Mouse (Mus musculus) MEL (cell line): ENCODE results near the gene Sik3. TPM values are rescaled to one million over a fixed set of nuclear protein-coding genes. Genes with fewer than 3 reads are reported as not detected.

Experiments used
- DNase-seq: peaks from one replicate; pipeline ENCODE4 v3.0.0; 2011; ENCODE audit warnings: low read depth, low spot score
- H3K27ac ChIP-seq: 2 replicates; pipeline ENCODE4 v1.5.1; 2012; ENCODE audit warnings: low read depth, mild to moderate bottlenecking, control low read depth, low read length, moderate library complexity; ENCODE audit not compliant: control insufficient read depth
- H3K27me3 ChIP-seq, 2 experiments: fragments of 150-350 bp in 1 of 2; sonication (generic) in 1 of 2; 2 replicates each; pipeline ENCODE4 v1.6.1; 2012; ENCODE audit warnings: low read length in 2 of 2, mild to moderate bottlenecking in 2 of 2, improper control_type of control experiment in 1 of 2, moderate library complexity in 1 of 2; ENCODE audit not compliant: insufficient read depth in 2 of 2, control insufficient read depth in 1 of 2
- H3K36me3 ChIP-seq, 2 experiments: 2 replicates each; pipeline ENCODE4 v1.6.1; 2012 to 2014; ENCODE audit warnings: low read length in 2 of 2, improper control_type of control experiment in 1 of 2, inconsistent platforms in 1 of 2, mild to moderate bottlenecking in 1 of 2; ENCODE audit not compliant: insufficient read depth in 2 of 2, control insufficient read depth in 1 of 2
- H3K4me1 ChIP-seq, 2 experiments: fragments of 150-350 bp in 1 of 2; sonication (generic) in 1 of 2; 2 replicates each; pipeline ENCODE4 v1.6.1; 2012; ENCODE audit warnings: low read length in 2 of 2, improper control_type of control experiment in 1 of 2, mild to moderate bottlenecking in 1 of 2; ENCODE audit not compliant: insufficient read depth in 2 of 2, control insufficient read depth in 1 of 2
- H3K4me3 ChIP-seq, 2 experiments: fragments of 150-350 bp in 1 of 2; sonication (generic) in 1 of 2; 2 replicates each; pipeline ENCODE4 v1.5.1; 2012; ENCODE audit warnings: low read depth in 2 of 2, low read length in 2 of 2, mild to moderate bottlenecking in 2 of 2, moderate library complexity in 2 of 2, control low read depth in 1 of 2, improper control_type of control experiment in 1 of 2; ENCODE audit not compliant: control insufficient read depth in 1 of 2, insufficient read depth in 1 of 2
- H3K79me2 ChIP-seq: 2 replicates; pipeline ENCODE4 v1.6.1; 2012; ENCODE audit warnings: mild to moderate bottlenecking, low read length, moderate library complexity; ENCODE audit not compliant: control insufficient read depth, poor library complexity, insufficient read depth
- H3K9ac ChIP-seq: 2 replicates; pipeline ENCODE4 v1.6.1; 2012; ENCODE audit warnings: low read depth, mild to moderate bottlenecking, control low read depth, low read length, moderate library complexity; ENCODE audit not compliant: control insufficient read depth, poor library complexity, severe bottlenecking
- H3K9me3 ChIP-seq: fragments of 150-350 bp; sonication (generic); replicated peaks from 2 replicates; pipeline ENCODE4 v1.6.1; 2012; ENCODE audit warnings: mild to moderate bottlenecking, low read length, improper control_type of control experiment, moderate library complexity; ENCODE audit not compliant: insufficient read depth
- BHLHE40 ChIP-seq: IDR thresholded peaks from 2 replicates; pipeline ENCODE4 v1.6.1; 2012; ENCODE audit warnings: low read depth, mild to moderate bottlenecking, inconsistent platforms, low read length, improper control_type of control experiment, borderline replicate concordance
- CHD1 ChIP-seq: IDR thresholded peaks from 2 replicates; pipeline ENCODE4 v1.6.1; 2012; ENCODE audit warnings: low read depth, mild to moderate bottlenecking, inconsistent platforms, low read length, improper control_type of control experiment
- CHD2 ChIP-seq: IDR thresholded peaks from 2 replicates; pipeline ENCODE4 v1.6.1; 2011; ENCODE audit warnings: low read length, improper control_type of control experiment
- CTCF ChIP-seq, 3 experiments: IDR thresholded peaks in 2 of 3; conservative IDR thresholded peaks in 1 of 3; 2 replicates each; pipeline ENCODE4 v1.5.1; 2011 to 2012; ENCODE audit warnings: low read length in 3 of 3, low read depth in 2 of 3, mild to moderate bottlenecking in 2 of 3, improper control_type of control experiment in 1 of 3, inconsistent platforms in 1 of 3, mixed read lengths in 1 of 3, moderate library complexity in 1 of 3; ENCODE audit not compliant: control insufficient read depth in 1 of 3, insufficient read depth in 1 of 3, poor library complexity in 1 of 3, severe bottlenecking in 1 of 3
- E2F4 ChIP-seq: IDR thresholded peaks from 2 replicates; pipeline ENCODE4 v1.6.1; 2011; ENCODE audit warnings: low read depth, low read length, improper control_type of control experiment, borderline replicate concordance
- EP300 ChIP-seq, 2 experiments: IDR thresholded peaks; 2 replicates each; pipeline ENCODE4 v1.6.1; 2011; ENCODE audit warnings: improper control_type of control experiment in 2 of 2, low read length in 2 of 2, low read depth in 1 of 2, mild to moderate bottlenecking in 1 of 2
- ETS1 ChIP-seq: IDR thresholded peaks from 2 replicates; pipeline ENCODE4 v1.6.1; 2012; ENCODE audit warnings: low read depth, mild to moderate bottlenecking, inconsistent platforms, low read length, improper control_type of control experiment, moderate library complexity
- GABPA ChIP-seq: IDR thresholded peaks from 2 replicates; pipeline ENCODE4 v1.6.1; 2012; ENCODE audit warnings: low read depth, mild to moderate bottlenecking, inconsistent platforms, low read length, improper control_type of control experiment, moderate library complexity
- KAT2A ChIP-seq: conservative IDR thresholded peaks from 2 replicates; pipeline ENCODE4 v1.6.1; 2012; ENCODE audit warnings: low read depth, low read length, improper control_type of control experiment, inconsistent platforms
- MAFK ChIP-seq: IDR thresholded peaks from 2 replicates; pipeline ENCODE4 v1.6.1; 2011; ENCODE audit warnings: low read depth, mild to moderate bottlenecking, low read length, improper control_type of control experiment, borderline replicate concordance
- MAX ChIP-seq: IDR thresholded peaks from 2 replicates; pipeline ENCODE4 v1.6.1; 2011; ENCODE audit warnings: low read length, improper control_type of control experiment
- MXI1 ChIP-seq: IDR thresholded peaks from 2 replicates; pipeline ENCODE4 v1.6.1; 2011; ENCODE audit warnings: mild to moderate bottlenecking, low read depth, low read length, improper control_type of control experiment
- NELFE ChIP-seq: IDR thresholded peaks from 2 replicates; pipeline ENCODE4 v1.6.1; 2011; ENCODE audit warnings: low read depth, low read length, improper control_type of control experiment
- NRF1 ChIP-seq: IDR thresholded peaks from 2 replicates; pipeline ENCODE4 v1.6.1; 2014; ENCODE audit warnings: low read depth, mild to moderate bottlenecking, inconsistent platforms, low read length, improper control_type of control experiment, moderate library complexity; ENCODE audit not compliant: poor library complexity, insufficient read depth, severe bottlenecking
- POLR2AphosphoS2 ChIP-seq: IDR thresholded peaks from 2 replicates; pipeline ENCODE4 v1.6.1; 2011; ENCODE audit warnings: low read length, improper control_type of control experiment
- POLR2AphosphoS5 ChIP-seq: IDR thresholded peaks from 2 replicates; pipeline ENCODE4 v1.6.1; 2012; ENCODE audit warnings: low read depth, borderline replicate concordance, mild to moderate bottlenecking, inconsistent platforms, low read length, moderate library complexity, mixed read lengths
- SIN3A ChIP-seq: IDR thresholded peaks from 2 replicates; pipeline ENCODE4 v1.6.1; 2012; ENCODE audit warnings: low read length, improper control_type of control experiment, inconsistent platforms
- SMC3 ChIP-seq: IDR thresholded peaks from 2 replicates; pipeline ENCODE4 v1.6.1; 2011; ENCODE audit warnings: low read depth, low read length, improper control_type of control experiment
- TAL1 ChIP-seq: IDR thresholded peaks from 2 replicates; pipeline ENCODE4 v1.6.1; 2012; ENCODE audit warnings: mild to moderate bottlenecking, inconsistent platforms, low read length, moderate library complexity, mixed read lengths
- TCF12 ChIP-seq: IDR thresholded peaks from 2 replicates; pipeline ENCODE4 v1.6.1; 2014; ENCODE audit warnings: low read depth, mild to moderate bottlenecking, inconsistent platforms, low read length, improper control_type of control experiment, moderate library complexity
- UBTF ChIP-seq: IDR thresholded peaks from 2 replicates; pipeline ENCODE4 v1.6.1; 2012; ENCODE audit warnings: low read depth, mild to moderate bottlenecking, inconsistent platforms, low read length, improper control_type of control experiment, moderate library complexity, borderline replicate concordance; ENCODE audit not compliant: insufficient read depth
- USF1 ChIP-seq: IDR thresholded peaks from 2 replicates; pipeline ENCODE4 v1.6.1; 2014; ENCODE audit warnings: low read depth, mild to moderate bottlenecking, inconsistent platforms, low read length, improper control_type of control experiment, moderate library complexity
- USF2 ChIP-seq, 2 experiments: IDR thresholded peaks; 2 replicates each; pipeline ENCODE4 v1.6.1; 2011 to 2012; ENCODE audit warnings: improper control_type of control experiment in 2 of 2, low read length in 2 of 2, borderline replicate concordance in 1 of 2, inconsistent platforms in 1 of 2, low read depth in 1 of 2, mild to moderate bottlenecking in 1 of 2; ENCODE audit not compliant: insufficient read depth in 1 of 2
- ZMIZ1 ChIP-seq: IDR thresholded peaks from 2 replicates; pipeline ENCODE4 v1.6.1; 2012; ENCODE audit warnings: low read depth, mild to moderate bottlenecking, inconsistent platforms, low read length, improper control_type of control experiment, moderate library complexity
- ZNF384 ChIP-seq: IDR thresholded peaks from 2 replicates; pipeline ENCODE4 v1.6.1; 2012; ENCODE audit warnings: low read depth, mild to moderate bottlenecking, inconsistent platforms, low read length, improper control_type of control experiment
- polyA plus RNA-seq, 2 experiments: library from polyadenylated mRNA; stranded (reverse) in 1 of 2; unstranded in 1 of 2; fragments of >175 nt in 1 of 2; fragments of >200 nt in 1 of 2; gene quantifications; 2 replicates each; pipeline versions ENCODE4 v1.2.1 to v1.2.4; 2012; ENCODE audit warnings: low replicate concordance in 2 of 2, low read depth in 1 of 2; ENCODE audit not compliant: insufficient read length in 2 of 2, insufficient read depth in 1 of 2, missing spikeins in 1 of 2
- total RNA-seq: library from RNA; depleted of rRNA; stranded (reverse); fragments of 300-350 nt; gene quantifications from 2 replicates; pipeline ENCODE4 v1.2.3, GENCODE M21; 2012

The Sik3 gene
- total and polyA plus RNA-seq, 3 experiments = 78.7 to 111 TPM; not detected in 1

DNA sequence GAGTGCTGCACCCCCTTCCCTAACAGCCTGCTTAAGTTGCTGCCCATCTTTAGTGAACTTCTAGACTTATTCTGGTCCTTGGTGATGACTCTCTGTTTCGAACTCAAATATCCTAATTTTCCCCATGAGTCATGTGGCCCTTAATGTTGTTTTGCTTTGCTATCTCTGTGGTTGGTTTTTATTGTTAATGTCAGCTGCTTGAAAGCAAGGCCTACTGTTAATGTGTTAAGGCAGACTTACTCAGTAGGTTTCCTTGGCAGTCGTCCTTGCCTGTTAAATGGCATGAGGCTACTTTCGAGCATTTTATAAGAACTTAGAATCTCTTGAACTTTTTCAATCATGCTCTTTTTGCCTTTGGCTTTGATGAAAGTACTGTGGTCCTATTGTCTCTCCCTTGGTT, 60.8 kb downstream of the Sik3 start:
- Histone ChIP-seq H3K79me2 (peaks cover 39% of the 10 kb centered on the region), H3K27me3 (no peaks in the 10 kb centered on the region), H3K4me1 (no peaks in the 10 kb centered on the region), H3K27ac (no peak overlapping the region), H3K36me3 (no peaks in the 10 kb centered on the region; a peak in 2 of 4 replicates), H3K4me3 (no peak overlapping the region), H3K9ac (no peak overlapping the region), H3K9me3 (no peaks in the 10 kb centered on the region)
- TF ChIP-seq ZMIZ1 = no peak
- no peak for TF ChIP-seq GABPA
- TF ChIP-seq NELFE = no peak
- TF ChIP-seq USF1 = peak; percentile 37; the same call in 1 of the 2 replicates
- DNase-seq = no peak

DNA sequence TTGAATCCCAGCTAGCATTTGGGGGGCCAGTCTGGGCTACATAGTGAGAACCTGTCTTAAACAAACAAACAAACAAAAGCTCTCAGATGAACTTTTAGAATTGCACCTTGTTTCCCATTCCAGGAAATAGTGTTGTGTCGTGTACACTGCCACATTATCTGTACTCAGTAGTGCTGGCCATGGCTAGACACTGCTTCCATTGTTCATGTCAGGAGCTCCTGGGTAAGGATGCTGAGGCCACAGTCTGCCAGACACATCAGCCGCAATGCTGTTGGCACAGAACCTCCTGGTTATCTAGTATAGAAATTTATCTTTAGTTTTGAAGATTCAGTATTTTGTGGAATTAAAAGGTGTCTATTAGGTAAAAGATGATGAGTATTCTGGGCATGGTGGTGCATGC, 63.0 kb downstream of the Sik3 start:
- H3K36me3 ChIP-seq = no peaks in the 10 kb centered on the region; a peak in 2 of 4 replicates
- H3K4me3 ChIP-seq = no peak overlapping the region
- H3K9me3 ChIP-seq = no peaks in the 10 kb centered on the region
- no peak for DNase-seq
- H3K79me2 ChIP-seq = peaks cover 36% of the 10 kb centered on the region
- TF ChIP-seq CHD2 (no peak), CTCF (IDR thresholded peaks at IDR 0.05 in 2 of 3, conservative IDR thresholded peaks at IDR 0.05 in 1 of 3; ENCODE audit: control insufficient read depth in 1 of 3, insufficient read depth in 1 of 3, low read depth in 2 of 3, low read length in 3 of 3, poor library complexity in 1 of 3, severe bottlenecking in 1 of 3) (no peak), POLR2AphosphoS2 (no peak), KAT2A (no peak), MAX (no peak), MAFK (no peak), TCF12 (no peak), GABPA (no peak), BHLHE40 (no peak), TAL1 (no peak), POLR2AphosphoS5 (no peak)
- H3K27ac ChIP-seq = no peak overlapping the region
- no peak overlapping the region for H3K9ac ChIP-seq
- no peaks in the 10 kb centered on the region for H3K27me3 ChIP-seq
- H3K4me1 ChIP-seq = no peaks in the 10 kb centered on the region

DNA sequence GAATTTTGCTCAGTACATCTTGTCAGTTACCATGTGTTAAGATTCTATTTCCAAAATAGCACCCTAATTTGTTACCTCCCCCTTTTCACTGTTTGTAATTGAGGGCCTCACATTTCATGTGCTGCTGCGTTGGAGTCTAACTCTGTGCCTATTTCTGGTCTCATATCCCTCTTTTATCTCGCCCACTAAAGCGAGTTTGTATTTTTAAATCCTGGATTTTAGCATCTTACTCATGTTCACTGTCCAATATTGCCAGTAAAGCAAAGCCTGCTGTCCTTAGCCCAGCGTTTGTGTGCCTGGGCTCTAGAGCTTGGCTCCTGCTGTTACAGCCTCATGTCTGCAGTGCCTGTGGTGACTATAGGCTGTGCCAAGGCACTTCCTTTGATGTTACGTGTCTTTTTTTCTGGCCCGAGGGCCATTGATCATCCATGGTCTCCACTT, 69.8 kb downstream of the Sik3 start:
- Histone ChIP-seq H3K36me3 (peaks cover 0 to 6% of the 10 kb centered on the region in 2 experiments; a peak in 2 of 4 replicates), H3K27me3 (no peaks in the 10 kb centered on the region), H3K79me2 (peaks cover 28% of the 10 kb centered on the region), H3K9me3 (no peaks in the 10 kb centered on the region), H3K4me1 (no peaks in the 10 kb centered on the region), H3K4me3 (no peak overlapping the region), H3K9ac (no peak overlapping the region), H3K27ac (no peak overlapping the region)
- no peak for DNase-seq
- TF ChIP-seq NRF1 (no peak), MXI1 (no peak), SMC3 (no peak), BHLHE40 (no peak), ETS1 (no peak), KAT2A (no peak), POLR2AphosphoS5 (no peak), CHD2 (no peak), E2F4 (no peak), USF2 (IDR thresholded peaks at IDR 0.05; ENCODE audit: borderline replicate concordance in 1 of 2, insufficient read depth in 1 of 2, low read depth in 1 of 2, low read length in 2 of 2) (no peak), UBTF (no peak), ZNF384 (no peak), EP300 (IDR thresholded peaks at IDR 0.05; ENCODE audit: low read depth in 1 of 2, low read length in 2 of 2) (no peak), CTCF (IDR thresholded peaks at IDR 0.05 in 2 of 3, conservative IDR thresholded peaks at IDR 0.05 in 1 of 3; ENCODE audit: control insufficient read depth in 1 of 3, insufficient read depth in 1 of 3, low read depth in 2 of 3, low read length in 3 of 3, poor library complexity in 1 of 3, severe bottlenecking in 1 of 3) (no peak), POLR2AphosphoS2 (no peak), CHD1 (no peak), USF1 (no peak), SIN3A (no peak)
